Mouse (Mus musculus) A20 (cell line): ENCODE measurements at regions not wholly inside any gene's neighbourhood (a gene's known extent, or its start where the extent isn't known, plus 50 kb on each side); places are given as distances from the start of the nearest gene placed in this dataset.

ENCODE experiments used
- DNase-seq: peaks from one replicate; pipeline ENCODE4 v3.0.0-alpha.2; 2011; ENCODE audit warnings: low read depth, low spot score

DNA sequence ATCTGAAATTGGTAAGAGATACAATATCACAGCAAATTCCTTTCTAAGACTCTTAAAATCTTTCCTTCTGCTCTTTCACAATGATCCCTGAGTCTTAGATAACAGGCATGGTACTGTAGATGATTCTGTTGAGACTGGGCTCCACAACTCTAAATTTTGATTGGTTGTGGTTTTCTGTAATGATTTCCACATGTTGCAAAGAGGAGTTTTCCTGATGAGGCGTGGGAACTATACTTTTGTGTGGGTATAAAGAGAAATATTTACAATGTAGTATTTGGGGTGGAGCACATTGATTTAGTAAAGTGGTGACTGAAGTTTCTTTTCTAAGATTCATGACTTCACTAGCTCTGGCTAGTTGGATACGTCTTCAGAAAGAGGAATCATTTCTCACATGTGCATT lies 653.2 kb downstream of the Gsdmc2 start:
- DNase-seq = no peak

DNA sequence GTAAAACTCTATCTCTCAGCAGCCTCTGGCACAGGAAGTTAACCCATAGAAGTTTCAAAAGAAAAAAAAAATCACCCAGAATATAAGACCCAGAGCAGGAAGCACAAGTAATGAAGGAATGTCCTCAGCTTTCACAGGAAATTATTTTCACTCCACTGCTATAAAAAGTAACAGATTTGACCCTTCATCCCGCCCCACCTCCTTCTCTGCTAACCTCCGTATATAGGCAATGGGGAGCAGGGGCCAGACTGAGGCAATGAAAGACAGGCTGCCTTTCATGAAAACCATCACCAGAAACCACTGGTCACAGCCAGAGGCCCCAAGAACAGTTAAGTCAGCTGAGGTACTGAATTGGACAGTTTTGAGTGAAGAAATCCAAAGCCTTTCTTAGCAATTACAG lies 654.9 kb downstream of the Gsdmc2 start:
- DNase-seq = no peak

DNA sequence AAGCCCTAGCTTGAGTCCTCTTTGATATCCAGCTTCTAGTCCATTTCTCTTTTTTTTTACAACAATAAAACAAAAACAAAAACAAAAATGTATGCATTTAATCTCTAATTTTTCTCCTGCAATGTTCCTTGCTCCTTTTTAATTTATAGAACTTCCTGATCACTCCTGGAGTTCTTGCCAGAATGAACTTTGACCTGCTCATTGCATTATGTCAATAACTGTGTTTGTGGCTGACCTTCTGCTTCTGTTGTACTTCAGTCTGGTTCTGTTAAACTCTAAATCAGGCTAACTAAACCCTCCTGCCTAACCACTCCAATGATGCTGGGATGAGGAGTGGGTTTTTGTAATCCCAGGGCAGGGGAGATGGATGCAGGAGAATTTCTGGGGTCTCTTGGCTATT lies 674.0 kb downstream of the Gsdmc2 start:
- no peak for DNase-seq

DNA sequence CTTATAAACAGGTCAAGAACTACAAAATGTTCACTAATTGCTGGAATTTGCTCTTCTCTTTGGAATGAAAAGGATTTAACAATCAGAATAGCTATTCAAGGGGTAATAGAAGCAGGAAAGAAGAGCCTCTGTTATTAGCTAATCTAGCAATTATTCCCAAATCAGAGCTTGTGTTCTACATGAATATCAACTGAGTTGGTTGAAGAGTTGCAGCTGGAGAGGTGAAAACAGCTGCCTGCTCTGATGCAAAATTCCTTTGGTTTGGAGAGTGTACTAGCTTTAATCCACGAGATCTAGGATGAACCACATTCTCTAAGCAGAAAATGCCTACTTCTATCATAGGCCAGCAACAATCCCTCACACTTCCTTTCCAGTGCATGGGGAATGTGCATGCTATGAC lies 674.8 kb downstream of the Gsdmc2 start:
- no peak for DNase-seq

DNA sequence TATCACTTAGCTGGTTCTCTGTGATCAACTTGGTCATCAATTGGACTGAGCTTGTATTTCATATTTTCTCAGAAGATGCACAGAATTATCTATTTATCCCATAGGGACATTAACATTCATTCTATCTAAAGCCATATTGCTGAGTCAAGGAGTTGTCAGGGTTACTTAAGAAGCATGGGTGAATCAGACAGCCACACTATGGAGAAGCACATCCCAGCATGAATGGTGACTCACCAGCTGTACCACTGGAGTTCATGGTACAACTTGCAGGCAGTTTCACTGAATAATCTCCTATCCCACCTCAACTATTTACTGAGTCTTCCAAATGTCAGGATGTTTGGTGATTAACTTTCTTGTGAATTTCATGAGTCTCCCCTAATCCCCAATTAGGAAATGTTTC lies 678.6 kb downstream of the Gsdmc2 start:
- DNase-seq = no peak

DNA sequence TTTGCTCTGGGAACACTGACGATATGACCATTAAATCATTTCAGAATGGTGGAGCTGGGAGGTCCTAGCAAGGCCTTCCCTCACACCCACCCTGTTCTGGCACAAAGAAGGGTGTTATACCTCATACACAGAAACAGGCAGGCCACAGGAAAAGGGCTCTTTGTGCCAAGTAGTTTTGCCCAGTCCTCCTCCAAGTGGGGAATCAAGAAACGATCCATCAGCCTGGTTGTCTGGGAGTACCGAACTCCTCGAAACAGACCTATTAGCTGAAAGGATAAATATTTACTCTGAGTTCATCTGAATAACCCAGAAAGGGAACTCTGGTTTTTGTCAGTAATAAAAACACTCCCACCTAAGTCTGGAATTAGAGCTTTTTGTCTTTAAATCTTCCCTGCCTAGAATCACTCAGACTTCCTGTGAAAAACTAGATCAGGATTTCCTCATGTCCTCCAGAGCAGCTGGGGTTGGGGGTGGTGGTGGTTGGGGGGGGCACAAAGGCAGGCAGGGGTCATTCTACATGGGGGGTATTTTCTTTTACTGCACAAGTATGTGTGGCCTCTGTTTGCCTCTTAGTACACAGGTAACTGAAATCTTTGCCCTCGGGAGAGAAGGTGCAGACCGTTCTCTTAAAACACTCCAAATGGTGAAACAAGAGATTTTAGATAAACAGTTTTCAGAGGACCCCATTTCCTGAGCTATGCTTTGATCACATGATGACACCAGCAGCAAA lies 681.3 kb downstream of the Gsdmc2 start:
- no peak for DNase-seq

DNA sequence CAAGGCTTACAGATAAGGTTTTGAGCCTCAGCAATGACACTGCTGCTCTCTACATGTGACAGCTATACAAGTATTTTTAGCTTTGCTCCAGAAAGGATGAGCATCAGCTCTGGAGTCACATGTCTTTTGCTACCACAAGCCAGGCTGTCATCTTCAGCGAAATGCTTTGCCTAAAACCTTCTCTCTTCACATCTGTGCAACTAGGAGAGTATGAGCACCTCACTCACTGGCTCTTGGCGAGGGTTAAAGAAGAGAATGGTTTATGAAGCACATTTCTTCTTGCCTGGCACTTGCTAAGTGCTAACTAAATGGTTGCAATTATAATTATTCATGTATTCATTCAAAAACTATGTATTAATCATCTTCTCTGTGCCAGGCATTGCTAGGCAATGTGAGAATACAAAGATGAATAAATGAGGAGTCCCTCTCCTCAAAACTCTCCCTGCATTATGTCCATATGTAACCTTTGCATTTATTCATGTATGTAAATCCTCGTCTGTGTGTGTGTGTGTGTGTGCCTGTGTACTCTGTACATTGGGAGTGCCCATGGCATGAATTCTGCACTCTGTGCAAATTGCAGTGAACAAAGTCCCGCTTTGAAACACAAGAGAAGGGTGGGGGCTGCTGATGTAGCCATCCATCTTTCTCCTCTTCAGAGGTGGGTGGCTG lies 682.0 kb downstream of the Gsdmc2 start:
- no peak for DNase-seq

DNA sequence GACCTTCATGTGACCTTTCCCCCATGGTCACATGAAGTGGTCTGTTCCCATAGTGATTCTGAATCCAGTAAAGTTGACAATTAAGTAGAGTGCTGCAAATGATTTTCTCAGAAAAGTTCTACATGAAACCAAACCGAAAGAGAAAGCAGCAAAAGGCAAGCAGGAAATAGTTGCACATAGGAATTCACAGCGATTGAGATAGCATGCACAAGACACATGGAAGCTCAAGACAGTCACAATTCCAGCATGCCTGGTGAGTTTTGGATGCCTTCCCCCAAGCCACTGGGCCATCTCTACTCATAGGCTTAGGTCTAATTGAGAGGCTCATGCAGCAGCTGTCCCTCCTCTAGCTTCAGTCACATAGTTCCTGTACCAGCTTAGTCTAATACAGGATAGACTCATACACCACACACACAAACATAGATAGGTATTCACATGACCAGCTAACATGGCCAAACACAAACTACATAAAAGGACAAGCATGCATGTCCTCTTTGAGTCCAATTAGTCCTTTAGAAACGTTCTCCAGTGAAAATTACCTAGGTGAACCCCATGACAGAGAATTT lies 721.8 kb downstream of the Gsdmc2 start:
- DNase-seq = no peak

DNA sequence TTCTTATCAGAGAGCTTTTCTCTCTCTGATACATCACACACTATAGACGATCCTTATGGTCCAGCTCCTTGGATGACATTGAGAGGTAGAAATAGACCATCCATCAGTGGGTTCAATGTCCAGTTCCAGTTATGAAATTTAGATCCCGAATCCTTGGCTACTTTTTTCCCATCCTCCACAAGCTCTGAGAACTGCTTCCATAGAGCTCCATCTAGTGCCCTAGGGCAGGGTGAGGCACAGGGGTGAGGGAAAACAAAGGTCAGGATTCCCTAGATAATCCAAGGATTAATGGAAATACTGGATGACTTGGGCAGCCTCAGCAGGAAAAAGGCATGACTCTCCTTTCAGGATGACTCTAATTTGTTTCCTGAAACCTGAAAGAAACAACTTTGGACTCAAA lies 732.1 kb downstream of the Gsdmc2 start:
- DNase-seq = no peak

DNA sequence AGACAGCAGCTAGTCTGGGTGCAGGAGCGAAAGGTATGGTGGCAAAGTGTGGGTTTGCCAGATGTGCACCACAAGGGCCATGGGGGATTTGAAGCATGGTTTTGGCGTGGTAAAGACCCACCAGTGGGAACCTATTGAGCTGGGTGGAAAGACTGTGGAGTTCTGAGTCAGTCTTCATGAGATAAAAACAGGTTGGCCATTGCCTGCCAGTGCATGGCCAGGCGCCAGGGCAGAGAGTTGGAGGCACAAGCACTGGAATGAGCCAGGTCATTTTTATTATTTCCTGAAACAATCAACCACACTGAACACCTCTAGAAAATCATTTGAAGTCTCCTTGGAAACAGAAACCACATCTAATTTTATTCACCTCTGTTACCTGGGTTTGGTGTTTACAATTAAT lies 744.9 kb downstream of the Gsdmc2 start:
- no peak for DNase-seq

DNA sequence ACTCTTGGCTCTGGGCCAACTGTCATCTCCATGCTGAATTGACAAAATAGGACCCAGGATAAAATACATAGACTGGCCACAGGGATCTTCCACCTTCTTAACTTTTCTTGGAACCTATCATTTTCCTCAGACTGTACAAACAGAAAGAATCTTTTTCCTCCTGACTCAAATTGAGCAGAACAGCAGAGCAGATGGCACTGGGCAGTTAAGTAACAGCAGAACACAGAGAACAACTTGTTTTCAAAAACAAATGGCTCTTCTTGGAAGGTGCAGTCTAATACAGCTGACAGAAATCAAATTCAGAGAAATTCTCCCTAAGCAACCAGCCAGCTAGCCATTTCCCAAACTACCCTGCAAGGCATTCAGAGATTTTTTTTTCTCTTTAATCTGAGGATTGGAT lies 763.0 kb downstream of the Gsdmc2 start:
- no peak for DNase-seq

DNA sequence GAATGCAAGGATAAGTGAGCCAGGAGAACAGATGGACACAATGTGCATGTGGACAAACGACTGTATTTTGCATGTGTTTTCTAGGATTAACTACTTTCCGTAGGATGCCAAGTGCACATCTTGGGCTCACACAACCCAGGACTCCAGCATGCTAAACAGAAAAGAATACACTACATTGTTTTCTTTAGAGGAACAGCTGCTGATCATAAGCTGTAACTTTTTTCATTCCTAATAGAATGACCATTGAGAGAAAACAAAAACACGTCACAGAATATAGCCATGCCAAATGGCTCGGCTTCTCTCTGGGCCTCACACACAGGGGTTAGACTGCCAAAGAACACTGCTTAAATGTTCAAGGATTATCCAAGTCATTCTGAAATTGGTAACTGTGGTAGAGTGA lies 765.2 kb downstream of the Gsdmc2 start:
- DNase-seq = no peak

DNA sequence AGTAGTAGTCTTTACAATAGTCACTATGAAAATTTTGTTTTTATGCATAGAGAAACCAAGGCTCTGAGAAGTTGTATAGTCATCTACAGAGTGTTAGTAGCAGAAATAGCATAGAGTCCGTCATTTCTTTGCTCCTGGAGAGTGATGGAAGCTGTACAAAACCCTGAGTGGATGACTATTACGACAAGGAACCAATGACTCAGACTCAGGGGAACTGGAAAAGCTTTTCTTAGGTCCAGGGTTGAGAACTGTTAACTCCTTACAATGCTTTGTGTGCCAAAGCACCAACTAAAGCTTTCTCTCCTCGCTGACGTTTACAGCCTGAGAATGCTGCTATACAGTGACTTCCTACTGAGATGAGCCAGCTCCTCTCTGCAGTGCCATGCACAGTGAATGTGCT lies 773.1 kb downstream of the Gsdmc2 start:
- DNase-seq = no peak

DNA sequence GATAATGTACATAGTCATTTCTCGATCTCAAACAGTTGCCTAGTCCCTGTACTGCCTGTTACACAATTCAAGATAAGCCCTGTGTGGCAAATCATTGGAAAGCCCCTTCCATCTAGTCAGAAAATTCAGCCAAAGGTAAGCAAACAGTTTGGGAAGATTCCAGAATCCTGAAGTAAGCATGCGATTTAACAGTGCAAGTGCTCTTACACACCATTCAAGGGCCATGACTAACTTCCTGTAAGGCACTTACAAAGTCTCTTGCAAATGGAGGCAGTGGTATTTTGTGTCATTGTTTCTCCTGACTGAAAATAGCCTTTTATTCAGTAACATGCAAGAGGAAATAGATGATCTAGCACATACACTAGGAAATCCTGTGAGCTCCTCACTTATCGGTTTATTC lies 777.9 kb downstream of the Gsdmc2 start:
- DNase-seq = no peak

DNA sequence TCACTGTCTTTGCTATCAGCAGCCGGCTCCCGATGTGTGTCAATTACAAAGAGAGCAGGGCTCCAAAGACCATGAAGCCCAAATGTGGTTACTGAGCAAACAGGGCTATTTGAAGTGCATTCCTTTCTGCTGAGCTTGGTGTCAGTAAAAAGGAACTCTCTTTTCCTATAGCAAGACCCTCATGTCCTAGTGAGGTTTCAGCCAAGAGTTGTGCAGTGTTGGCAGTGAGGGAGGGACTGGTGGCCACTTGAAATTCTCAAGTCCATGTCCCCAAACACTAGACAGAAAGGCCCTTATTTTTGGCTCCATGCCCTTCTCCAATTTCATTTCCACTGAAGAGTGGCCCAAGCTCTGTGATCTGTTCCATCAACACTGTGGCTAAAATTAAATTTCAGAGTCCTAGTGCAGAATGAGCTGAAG lies 778.9 kb downstream of the Gsdmc2 start:
- DNase-seq = no peak

DNA sequence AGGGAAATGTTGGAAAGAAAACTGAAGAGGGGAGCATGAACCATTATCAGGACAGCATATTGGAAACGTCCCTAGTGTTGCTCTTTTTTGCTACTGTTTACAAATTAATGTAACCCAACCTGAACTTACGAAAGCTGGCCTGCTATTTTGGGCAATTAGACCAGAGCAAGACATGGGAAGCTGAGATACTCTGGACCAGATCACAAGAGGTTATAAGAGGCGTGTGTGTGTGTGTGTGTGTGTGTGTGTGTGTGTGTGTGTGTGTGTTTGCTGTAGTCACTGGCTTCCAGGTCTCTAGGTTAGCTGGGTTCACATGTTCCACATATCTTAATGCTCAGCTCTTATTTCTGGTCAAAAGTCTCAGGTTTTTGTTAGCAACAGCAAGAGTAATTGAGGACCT lies 783.1 kb downstream of the Gsdmc2 start:
- no peak for DNase-seq

DNA sequence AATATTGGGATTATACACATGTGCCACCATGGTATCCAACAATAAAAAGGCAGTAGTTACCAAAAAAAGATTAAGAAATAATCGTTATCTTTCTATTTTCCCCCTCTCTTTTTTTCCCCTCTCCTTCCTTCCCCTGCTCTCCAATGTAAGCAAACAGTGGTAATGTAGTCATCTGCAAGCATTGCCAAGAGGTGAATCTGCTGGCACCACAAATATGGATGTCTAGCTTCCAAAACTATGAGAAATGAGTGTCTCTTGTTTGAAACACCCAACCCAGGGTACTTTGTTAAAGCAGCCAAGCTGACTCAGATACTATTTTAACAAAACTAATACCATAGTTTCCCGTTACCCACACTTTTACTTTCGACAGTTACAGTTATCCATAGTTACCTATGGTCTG lies 784.2 kb downstream of the Gsdmc2 start:
- DNase-seq = no peak

DNA sequence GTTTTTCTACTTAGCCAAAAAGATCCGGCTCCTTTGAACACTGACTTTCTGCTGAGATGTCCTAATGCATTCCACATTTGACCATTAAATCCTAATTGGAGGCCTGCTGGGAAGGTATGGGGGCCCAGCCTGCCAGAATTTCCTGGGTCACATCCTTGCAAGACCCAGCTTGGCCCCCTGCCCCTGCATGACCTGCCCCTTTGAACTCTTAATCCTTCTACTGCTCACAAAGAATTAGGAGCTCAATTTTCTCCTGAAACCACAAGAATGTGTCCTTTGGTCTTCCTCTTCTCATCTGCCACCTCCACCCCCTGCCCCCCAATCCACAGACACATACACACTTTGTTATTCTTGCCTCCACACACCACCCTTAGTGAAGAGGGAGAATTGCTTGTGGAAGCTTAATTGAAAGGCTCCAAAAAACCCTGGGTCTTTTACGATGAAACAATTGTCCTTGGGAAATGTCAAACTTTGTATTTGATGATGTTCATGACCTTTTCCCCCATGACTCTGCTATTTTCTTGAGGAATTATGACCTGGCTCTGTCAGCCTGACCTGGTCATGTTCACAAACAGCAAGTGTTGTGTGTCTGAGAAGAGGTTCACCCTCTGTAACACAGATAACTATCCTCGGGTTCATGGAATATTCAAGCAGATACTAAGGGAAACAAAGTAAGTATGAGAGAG lies 792.3 kb downstream of the Gsdmc2 start:
- DNase-seq = no peak

DNA sequence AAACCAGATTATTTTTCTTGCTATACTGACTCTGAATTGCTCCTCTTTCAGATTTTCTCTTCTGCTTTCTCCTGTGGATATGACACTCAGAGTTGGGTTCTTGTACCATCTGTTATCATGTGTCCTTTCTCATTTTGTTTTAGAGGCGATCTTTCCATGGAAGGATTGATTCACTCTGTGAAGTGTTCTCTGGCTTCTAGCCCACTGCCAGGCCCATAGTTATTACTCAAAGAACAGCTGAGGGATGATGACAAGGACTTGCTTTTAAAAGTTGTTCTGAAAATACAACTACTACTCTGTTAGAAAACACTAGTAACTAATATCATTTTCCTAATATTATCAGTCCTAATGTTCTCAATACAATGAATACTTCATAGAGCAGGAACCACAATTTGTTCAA lies 794.9 kb downstream of the Gsdmc2 start:
- no peak for DNase-seq

DNA sequence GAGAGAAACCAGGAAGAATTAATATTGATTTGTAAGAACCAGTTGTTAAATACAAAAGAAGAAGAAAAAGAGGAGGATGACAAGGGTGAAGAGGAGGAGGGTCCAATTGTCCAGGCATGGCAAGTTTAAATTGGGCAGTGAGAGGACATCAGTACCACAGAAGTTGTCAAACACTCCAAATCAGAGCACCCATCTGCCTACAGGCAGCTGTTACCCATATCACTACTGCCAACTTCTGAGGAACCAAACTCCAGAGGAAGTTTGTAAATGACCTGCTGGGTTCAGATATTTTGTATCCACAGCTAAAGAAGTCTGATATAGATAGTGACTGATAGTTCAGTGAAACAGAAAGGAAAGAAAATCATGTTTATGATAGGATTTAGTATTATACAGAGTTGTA lies 802.6 kb downstream of the Gsdmc2 start:
- DNase-seq = no peak

DNA sequence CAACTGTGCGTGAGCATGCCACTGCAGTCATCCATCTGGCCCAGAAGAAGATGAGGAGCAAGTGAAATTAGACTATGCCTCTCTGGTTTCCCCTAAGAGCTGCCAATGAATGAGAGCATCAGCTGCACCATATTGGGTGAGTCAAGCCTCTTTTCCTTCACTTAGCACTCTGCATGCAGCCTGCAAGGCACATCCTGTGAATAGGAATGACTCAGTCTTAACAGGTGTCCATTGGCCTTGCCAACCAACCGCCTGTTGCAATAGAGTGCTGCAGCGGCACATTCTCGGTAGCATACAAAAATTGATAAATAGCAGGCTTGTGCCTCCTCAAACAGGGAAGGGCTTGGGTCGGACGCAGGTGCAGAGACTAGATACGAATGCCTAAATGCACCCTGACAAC lies 808.7 kb downstream of the Gsdmc2 start:
- DNase-seq = no peak

DNA sequence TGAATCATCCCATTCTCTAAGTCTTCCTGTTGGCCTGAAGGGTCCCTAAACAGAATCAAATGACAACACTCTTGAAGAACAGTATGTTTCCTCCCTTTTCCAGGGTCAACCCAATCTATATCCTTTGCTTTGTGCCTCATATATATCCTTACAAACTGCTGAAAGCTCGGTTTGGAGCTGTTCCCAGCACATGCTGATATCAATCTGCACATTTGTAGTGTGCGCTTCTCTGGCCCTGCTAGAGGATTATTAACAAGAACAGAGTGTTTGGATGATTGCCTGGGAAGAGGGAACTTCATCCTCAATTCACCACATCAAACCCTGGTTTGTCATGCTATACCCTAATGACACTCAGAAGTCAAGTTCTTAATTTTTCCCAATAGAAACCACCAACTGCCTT lies 824.2 kb downstream of the Gsdmc2 start:
- DNase-seq = no peak

DNA sequence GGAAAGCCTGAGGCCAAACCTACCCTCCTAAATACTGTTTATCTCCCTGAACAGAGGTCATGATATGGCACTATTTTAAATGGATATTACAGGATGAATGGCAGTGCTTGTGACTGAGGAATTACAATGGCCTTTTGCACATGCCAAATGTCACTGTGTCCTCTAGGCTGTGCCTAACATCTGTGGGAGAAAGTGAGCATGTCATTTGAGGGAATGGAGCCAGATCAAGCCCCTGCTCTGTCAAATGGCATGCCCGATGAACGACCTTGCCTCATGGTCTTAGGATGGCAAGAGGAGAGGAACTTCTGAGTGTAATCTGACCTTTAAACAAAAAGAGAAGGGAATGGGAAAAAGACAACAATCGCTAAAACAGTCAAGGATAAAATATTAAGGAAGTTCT lies 827.0 kb downstream of the Gsdmc2 start:
- DNase-seq = no peak
